Mouse (Mus musculus): ENCODE measurements around the gene Trim58. TPM values are rescaled to one million over a fixed set of nuclear protein-coding genes. Genes with fewer than 3 reads are reported as not detected.

Trim58 gene
- not detected in 2 replicates for polyA plus RNA-seq (2014; fragmentation: Nextera tagmentation; extraction: Ambion mirVana)

- 3% methylated on average over 34 of the region's 34 CpGs for WGBS
Measured at GRCm38 (mm10) chr11:58640272-58640867, at the start of gene Trim58. TSS of gene Trim58 (plus strand) at chr11:58640465.

GRCm38 (mm10) chr11:58594814-58595213 is 45.5 kb upstream of the Trim58 start, which contains the start of gene Olfr324:
TSS of gene Olfr324 (plus strand) at chr11:58595114.
- no peak within 1 kb of the TSS for H3K4me2 ChIP-seq (replicated peaks; ENCODE audit: low read depth, low read length)
- no peaks in the 10 kb centered on the region for H3K36me3 ChIP-seq (ENCODE audit: control insufficient read depth, insufficient read depth, low read length)
- no peaks in the 10 kb centered on the region for H3K27me3 ChIP-seq (ENCODE audit: control insufficient read depth, insufficient read depth, low read length)
- no peaks in the 10 kb centered on the region for H3K9me3 ChIP-seq (ENCODE audit: control insufficient read depth, low read length)
- WGBS, result 85% methylated on average over 6 of the region's 6 CpGs
- no peak for ATAC-seq (ENCODE audit: low FRiP score, low TSS enrichment)
- H3K9ac ChIP-seq (ENCODE audit: low read depth, low read length), result no peak within 1 kb of the TSS
- H3K27ac ChIP-seq (ENCODE audit: low read depth, low read length), result no peak within 1 kb of the TSS
- H3K4me3 ChIP-seq (ENCODE audit: low read length), result no peak within 1 kb of the TSS
- H3K4me1 ChIP-seq (ENCODE audit: control insufficient read depth, insufficient read depth, low read length), result no peaks in the 10 kb centered on the region

More at GRCm38 (mm10) chr11:58640272-58640867, at the start of gene Trim58:
- H3K9ac ChIP-seq (ENCODE audit: low read depth, low read length), result peak within 1 kb of the TSS; percentile 2
- H3K4me3 ChIP-seq (ENCODE audit: low read length), result peak within 1 kb of the TSS; percentile 29
- no peaks in the 10 kb centered on the region for H3K9me3 ChIP-seq (ENCODE audit: control insufficient read depth, low read length)
- no peak within 1 kb of the TSS for H3K27ac ChIP-seq (ENCODE audit: low read depth, low read length)
- H3K36me3 ChIP-seq (ENCODE audit: control insufficient read depth, insufficient read depth, low read length), result no peaks in the 10 kb centered on the region
- H3K4me2 ChIP-seq (replicated peaks; ENCODE audit: low read depth, low read length), result peak within 1 kb of the TSS; percentile 58
- 0 out of 2 replicates have a peak, but pooled peaks cover 9% of the 10 kb centered on the region for H3K4me1 ChIP-seq (ENCODE audit: control insufficient read depth, insufficient read depth, low read length)
- peak; percentile 73 for ATAC-seq (ENCODE audit: low FRiP score, low TSS enrichment)
- H3K27me3 ChIP-seq (ENCODE audit: control insufficient read depth, insufficient read depth, low read length), result peaks cover 13% of the 10 kb centered on the region; the same call in 1 of the 2 replicates

- Histone ChIP-seq H3K27me3 (ENCODE audit: control insufficient read depth, insufficient read depth, low read length) (no peaks in the 10 kb centered on the region), H3K4me2 (replicated peaks; ENCODE audit: low read depth, low read length) (no peak overlapping the region), H3K4me3 (ENCODE audit: low read length) (no peak overlapping the region), H3K9me3 (ENCODE audit: control insufficient read depth, low read length) (no peaks in the 10 kb centered on the region), H3K4me1 (ENCODE audit: control insufficient read depth, insufficient read depth, low read length) (no peaks in the 10 kb centered on the region), H3K36me3 (ENCODE audit: control insufficient read depth, insufficient read depth, low read length) (no peaks in the 10 kb centered on the region), H3K27ac (ENCODE audit: low read depth, low read length) (no peak overlapping the region), H3K9ac (ENCODE audit: low read depth, low read length) (no peak overlapping the region)
- ATAC-seq (ENCODE audit: low FRiP score, low TSS enrichment), result no peak
- WGBS, result 88% methylated on average over 13 of the region's 13 CpGs
Measured at GRCm38 (mm10) chr11:58597837-58598236, 42.4 kb upstream of the Trim58 start.

GRCm38 (mm10) chr11:58602062-58602461 is 38.2 kb upstream of the Trim58 start:
- Histone ChIP-seq H3K4me1 (ENCODE audit: control insufficient read depth, insufficient read depth, low read length) (no peaks in the 10 kb centered on the region), H3K4me3 (ENCODE audit: low read length) (no peak overlapping the region), H3K36me3 (ENCODE audit: control insufficient read depth, insufficient read depth, low read length) (no peaks in the 10 kb centered on the region), H3K27me3 (ENCODE audit: control insufficient read depth, insufficient read depth, low read length) (no peaks in the 10 kb centered on the region), H3K27ac (ENCODE audit: low read depth, low read length) (no peak overlapping the region), H3K9me3 (ENCODE audit: control insufficient read depth, low read length) (0 out of 2 replicates have a peak, but pooled peaks cover 2% of the 10 kb centered on the region), H3K9ac (ENCODE audit: low read depth, low read length) (no peak overlapping the region), H3K4me2 (replicated peaks; ENCODE audit: low read depth, low read length) (no peak overlapping the region)
- ATAC-seq (ENCODE audit: low FRiP score, low TSS enrichment), result no peak

- Histone ChIP-seq H3K4me1 (ENCODE audit: control insufficient read depth, insufficient read depth, low read length) (no peaks in the 10 kb centered on the region), H3K27ac (ENCODE audit: low read depth, low read length) (no peak overlapping the region), H3K9me3 (ENCODE audit: control insufficient read depth, low read length) (0 out of 2 replicates have a peak, but pooled peaks cover 2% of the 10 kb centered on the region), H3K27me3 (ENCODE audit: control insufficient read depth, insufficient read depth, low read length) (no peaks in the 10 kb centered on the region), H3K36me3 (ENCODE audit: control insufficient read depth, insufficient read depth, low read length) (no peaks in the 10 kb centered on the region), H3K4me3 (ENCODE audit: low read length) (no peak overlapping the region), H3K4me2 (replicated peaks; ENCODE audit: low read depth, low read length) (no peak overlapping the region), H3K9ac (ENCODE audit: low read depth, low read length) (no peak overlapping the region)
- WGBS, result 76% methylated on average over 6 of the region's 6 CpGs
- ATAC-seq (ENCODE audit: low FRiP score, low TSS enrichment), result no peak
Measured at GRCm38 (mm10) chr11:58602800-58603560, 37.3 kb upstream of the Trim58 start.

GRCm38 (mm10) chr11:58604688-58605087 is 35.6 kb upstream of the Trim58 start:
- WGBS, result 57% methylated on average over 2 of the region's 2 CpGs

GRCm38 (mm10) chr11:58605228-58605627 is 35.0 kb upstream of the Trim58 start:
- no peak overlapping the region for H3K4me3 ChIP-seq (ENCODE audit: low read length)
- H3K9me3 ChIP-seq (ENCODE audit: control insufficient read depth, low read length), result 0 out of 2 replicates have a peak, but pooled peaks cover 2% of the 10 kb centered on the region
- no peak overlapping the region for H3K27ac ChIP-seq (ENCODE audit: low read depth, low read length)
- WGBS, result 78% methylated on average over 3 of the region's 3 CpGs
- H3K27me3 ChIP-seq (ENCODE audit: control insufficient read depth, insufficient read depth, low read length), result no peaks in the 10 kb centered on the region
- no peaks in the 10 kb centered on the region for H3K4me1 ChIP-seq (ENCODE audit: control insufficient read depth, insufficient read depth, low read length)
- H3K4me2 ChIP-seq (replicated peaks; ENCODE audit: low read depth, low read length), result no peak overlapping the region
- H3K36me3 ChIP-seq (ENCODE audit: control insufficient read depth, insufficient read depth, low read length), result no peaks in the 10 kb centered on the region
- H3K9ac ChIP-seq (ENCODE audit: low read depth, low read length), result no peak overlapping the region
- no peak for ATAC-seq (ENCODE audit: low FRiP score, low TSS enrichment)

More at GRCm38 (mm10) chr11:58604688-58605087, 35.6 kb upstream of the Trim58 start:
- Histone ChIP-seq H3K9me3 (ENCODE audit: control insufficient read depth, low read length) (0 out of 2 replicates have a peak, but pooled peaks cover 2% of the 10 kb centered on the region), H3K4me1 (ENCODE audit: control insufficient read depth, insufficient read depth, low read length) (no peaks in the 10 kb centered on the region), H3K4me3 (ENCODE audit: low read length) (no peak overlapping the region), H3K27me3 (ENCODE audit: control insufficient read depth, insufficient read depth, low read length) (no peaks in the 10 kb centered on the region), H3K27ac (ENCODE audit: low read depth, low read length) (no peak overlapping the region), H3K36me3 (ENCODE audit: control insufficient read depth, insufficient read depth, low read length) (no peaks in the 10 kb centered on the region), H3K4me2 (replicated peaks; ENCODE audit: low read depth, low read length) (no peak overlapping the region), H3K9ac (ENCODE audit: low read depth, low read length) (no peak overlapping the region)
- ATAC-seq (ENCODE audit: low FRiP score, low TSS enrichment), result no peak

- 84% methylated on average over 12 of the region's 12 CpGs for WGBS
- no peaks in the 10 kb centered on the region for H3K36me3 ChIP-seq (ENCODE audit: control insufficient read depth, insufficient read depth, low read length)
- no peak overlapping the region for H3K4me3 ChIP-seq (ENCODE audit: low read length)
Measured at GRCm38 (mm10) chr11:58606177-58606919, 33.9 kb upstream of the Trim58 start.

More at GRCm38 (mm10) chr11:58606177-58606919, 33.9 kb upstream of the Trim58 start:
- Histone ChIP-seq H3K9me3 (ENCODE audit: control insufficient read depth, low read length) (0 out of 2 replicates have a peak, but pooled peaks cover 2% of the 10 kb centered on the region), H3K4me1 (ENCODE audit: control insufficient read depth, insufficient read depth, low read length) (no peaks in the 10 kb centered on the region), H3K27ac (ENCODE audit: low read depth, low read length) (no peak overlapping the region), H3K4me2 (replicated peaks; ENCODE audit: low read depth, low read length) (no peak overlapping the region), H3K9ac (ENCODE audit: low read depth, low read length) (no peak overlapping the region), H3K27me3 (ENCODE audit: control insufficient read depth, insufficient read depth, low read length) (no peaks in the 10 kb centered on the region)
- no peak for ATAC-seq (ENCODE audit: low FRiP score, low TSS enrichment)

All from kidney, embryonic 14.5 days (tissue).